Mouse (Mus musculus) heart, embryonic 12.5 days (tissue): Measurements from ENCODE around the gene B230219D22Rik. TPM values are rescaled to one million over a fixed set of nuclear protein-coding genes. Genes with fewer than 3 reads are reported as not detected.
A peak's percentile ranks its signal among the peaks of the same experiment; 100 is the strongest.

Experiments
- ATAC-seq: fragments of 200-750 bp; cut with Nextera tagmentation; 2 replicates; pipeline ENCODE4 v1.8.0; 2017; ENCODE audit warnings: moderate TSS enrichment, moderate library complexity; ENCODE audit not compliant: insufficient number of reproducible peaks, low FRiP score
- H3K27ac ChIP-seq: fragments of 300-500 bp; sonication (generic); 2 replicates; pipeline ENCODE4 v1.5.1; 2016; ENCODE audit warnings: mild to moderate bottlenecking, moderate library complexity; ENCODE audit not compliant: poor library complexity, severe bottlenecking
- H3K27me3 ChIP-seq: fragments of 300-500 bp; sonication (generic); replicated peaks from 2 replicates; pipeline ENCODE4 v1.6.1; 2016; ENCODE audit warnings: mild to moderate bottlenecking, moderate library complexity
- H3K36me3 ChIP-seq: fragments of 300-500 bp; sonication (generic); 2 replicates; pipeline ENCODE4 v1.6.1; 2016; ENCODE audit warnings: mild to moderate bottlenecking, moderate library complexity
- H3K4me1 ChIP-seq: fragments of 300-500 bp; sonication (generic); replicated peaks from 2 replicates; pipeline ENCODE4 v1.6.1; 2016; ENCODE audit warnings: mild to moderate bottlenecking
- H3K4me2 ChIP-seq: fragments of 300-500 bp; sonication (generic); 2 replicates; pipeline ENCODE4 v1.6.1; 2016; ENCODE audit warnings: mild to moderate bottlenecking, moderate library complexity
- H3K4me3 ChIP-seq: fragments of 300-500 bp; sonication (generic); 2 replicates; pipeline ENCODE4 v1.5.1; 2016; ENCODE audit warnings: mild to moderate bottlenecking
- H3K9ac ChIP-seq: fragments of 300-500 bp; sonication (generic); 2 replicates; pipeline ENCODE4 v1.6.1; 2016; ENCODE audit warnings: mild to moderate bottlenecking, moderate library complexity
- H3K9me3 ChIP-seq: fragments of 300-500 bp; sonication (generic); replicated peaks from 2 replicates; pipeline ENCODE4 v1.6.1; 2016; ENCODE audit warnings: mild to moderate bottlenecking, moderate library complexity
- WGBS: fragments of 180-500 bp; shearing (Covaris S2); methylation state at CpG from one replicate; pipeline ENCODE4 v1.1.7; 2016; 5-methylcytosine and 5-hydroxymethylcytosine counted together
- polyA plus RNA-seq: library from polyadenylated mRNA; unstranded; fragments of >200 nt; fragmentation: Nextera tagmentation; extraction: Ambion mirVana; gene quantifications from 2 replicates; pipeline ENCODE4 v1.2.1, GENCODE M21; 2016

B230219D22Rik gene
- polyA plus RNA-seq, 1 experiment from 2014 or later = 76.3 TPM

DNA sequence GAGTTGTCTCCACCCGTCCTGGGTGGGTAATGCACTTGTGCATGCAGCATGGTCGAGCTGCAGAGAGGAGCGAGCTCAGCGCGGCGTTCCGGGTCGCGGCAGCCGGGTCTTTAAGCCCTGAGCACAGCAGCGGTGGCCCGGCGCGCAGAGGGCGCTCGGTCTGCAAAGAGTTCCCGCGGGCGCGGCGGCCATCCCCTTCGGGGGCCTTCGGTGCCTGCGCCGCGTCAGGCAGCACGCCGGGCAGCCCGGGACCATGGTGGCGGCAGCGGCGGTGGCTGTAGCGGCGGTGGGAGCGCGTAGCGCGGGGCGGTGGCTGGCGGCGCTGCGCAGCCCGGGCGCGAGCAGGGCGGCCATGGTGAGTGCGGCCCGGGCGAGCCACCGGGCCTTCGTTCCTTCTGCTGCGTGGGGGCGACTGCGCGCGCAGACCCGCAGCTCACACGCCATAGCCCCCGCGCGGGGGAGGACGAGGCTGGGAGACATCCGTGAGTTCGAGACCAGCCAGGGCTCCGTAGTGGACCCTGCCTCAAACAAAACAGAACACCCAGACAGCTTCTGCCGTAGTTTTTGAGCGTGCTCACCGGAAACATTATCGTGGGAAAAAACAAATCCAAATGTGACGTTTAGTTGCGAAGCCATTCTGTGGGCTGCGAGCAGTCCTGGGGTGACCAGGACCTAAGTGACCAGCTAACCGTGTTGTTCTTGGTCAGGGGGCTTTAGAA lies 34.4 kb downstream of the B230219D22Rik start, which contains the start of gene Pcbd2:
TSS of gene Pcbd2 (plus strand) at position 249 of the 719 bp plus-strand sequence.
- under 1% methylated on average over 72 of the region's 73 CpGs for WGBS
- ATAC-seq = peak; percentile 91
- peak within 1 kb of the TSS; percentile 61 for H3K4me3 ChIP-seq
- H3K27ac ChIP-seq = peak within 1 kb of the TSS; percentile 91
- peak within 1 kb of the TSS; percentile 78 for H3K9ac ChIP-seq
- H3K4me1 ChIP-seq = no peaks in the 10 kb centered on the region
- peaks cover 21% of the 10 kb centered on the region for H3K36me3 ChIP-seq
- no peaks in the 10 kb centered on the region for H3K27me3 ChIP-seq
- H3K9me3 ChIP-seq = no peaks in the 10 kb centered on the region
- peak within 1 kb of the TSS; percentile 64 for H3K4me2 ChIP-seq

DNA sequence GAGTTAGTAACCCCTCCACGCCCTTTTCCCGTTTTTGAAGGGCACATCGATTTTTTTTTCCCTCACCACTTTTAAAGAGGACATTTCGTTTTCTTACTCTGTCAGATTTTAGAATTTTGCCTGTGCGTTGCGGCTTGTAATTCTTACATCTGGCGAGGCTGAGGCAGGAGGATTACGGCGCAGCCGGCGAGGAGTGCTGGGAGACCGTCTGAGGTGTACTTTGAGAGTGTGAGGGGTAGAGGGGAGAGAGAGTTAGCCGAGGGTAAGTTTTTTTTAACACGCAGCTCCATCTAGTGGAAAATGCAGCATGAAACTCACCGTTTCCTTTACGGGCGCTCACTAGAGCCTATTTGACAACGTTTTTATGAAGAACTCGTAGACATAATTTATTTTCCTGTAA lies 34.9 kb downstream of the B230219D22Rik start:
- H3K27ac ChIP-seq = peak overlapping the region; percentile 91
- no peaks in the 10 kb centered on the region for H3K4me1 ChIP-seq
- peak overlapping the region; percentile 61 for H3K4me3 ChIP-seq
- no peaks in the 10 kb centered on the region for H3K27me3 ChIP-seq
- 3% methylated on average over 19 of the region's 19 CpGs for WGBS
- H3K36me3 ChIP-seq = peaks cover 21% of the 10 kb centered on the region
- no peaks in the 10 kb centered on the region for H3K9me3 ChIP-seq
- ATAC-seq = peak; percentile 83
- peak overlapping the region; percentile 78 for H3K9ac ChIP-seq
- peak overlapping the region; percentile 64 for H3K4me2 ChIP-seq

DNA sequence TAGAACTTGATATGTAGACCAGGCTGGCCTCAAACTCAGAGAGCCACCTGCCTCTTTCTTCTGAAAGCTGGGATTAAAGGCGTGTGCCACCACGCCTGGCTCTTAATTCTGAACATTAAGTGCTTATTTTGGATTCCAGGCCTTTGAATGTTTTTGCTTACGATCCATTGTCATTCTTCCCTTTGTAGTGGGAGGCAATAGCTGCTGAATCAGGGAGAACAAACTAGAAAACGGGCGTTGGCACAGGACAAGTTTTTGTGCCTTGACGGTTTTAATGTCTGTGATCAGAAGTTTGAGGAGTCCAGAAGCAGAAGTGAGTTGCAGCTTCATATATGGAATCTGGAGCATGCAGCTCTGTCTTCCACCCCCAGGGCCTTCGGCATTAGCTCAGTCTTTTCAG lies 37.8 kb downstream of the B230219D22Rik start:
- H3K4me3 ChIP-seq = no peak overlapping the region
- no peak overlapping the region for H3K4me2 ChIP-seq
- H3K27ac ChIP-seq = no peak overlapping the region
- H3K27me3 ChIP-seq = no peaks in the 10 kb centered on the region
- 89% methylated on average over 7 of the region's 7 CpGs for WGBS
- H3K9ac ChIP-seq = no peak overlapping the region
- peaks cover 6% of the 10 kb centered on the region for H3K36me3 ChIP-seq
- ATAC-seq = no peak
- no peaks in the 10 kb centered on the region for H3K9me3 ChIP-seq
- H3K4me1 ChIP-seq = no peaks in the 10 kb centered on the region

DNA sequence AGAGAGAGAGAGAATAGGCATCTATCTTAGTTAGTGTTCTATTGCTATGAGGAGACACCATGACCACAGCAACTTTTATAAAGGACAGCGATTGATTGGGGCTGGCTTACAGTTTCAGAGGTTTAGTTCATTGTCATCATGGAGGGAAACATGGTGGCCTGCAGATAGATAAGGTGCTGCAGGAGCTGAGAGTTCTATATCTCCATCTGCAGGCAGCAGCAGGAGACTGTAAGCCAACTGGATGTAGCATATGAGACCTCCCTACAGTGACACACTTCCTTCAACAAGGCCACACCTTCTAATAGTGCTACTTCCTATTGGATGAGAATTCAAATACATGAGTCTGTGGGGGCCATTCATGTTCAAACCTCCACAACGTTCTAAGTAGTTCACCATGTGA lies 39.2 kb downstream of the B230219D22Rik start:
- Histone ChIP-seq H3K27ac (no peak overlapping the region), H3K9ac (no peak overlapping the region), H3K4me1 (no peaks in the 10 kb centered on the region), H3K9me3 (no peaks in the 10 kb centered on the region), H3K4me2 (no peak overlapping the region), H3K36me3 (peaks cover 2% of the 10 kb centered on the region; the same call in 1 of the 2 replicates), H3K4me3 (no peak overlapping the region), H3K27me3 (no peaks in the 10 kb centered on the region)
- no peak for ATAC-seq
- 71% methylated on average over 2 of the region's 2 CpGs for WGBS

DNA sequence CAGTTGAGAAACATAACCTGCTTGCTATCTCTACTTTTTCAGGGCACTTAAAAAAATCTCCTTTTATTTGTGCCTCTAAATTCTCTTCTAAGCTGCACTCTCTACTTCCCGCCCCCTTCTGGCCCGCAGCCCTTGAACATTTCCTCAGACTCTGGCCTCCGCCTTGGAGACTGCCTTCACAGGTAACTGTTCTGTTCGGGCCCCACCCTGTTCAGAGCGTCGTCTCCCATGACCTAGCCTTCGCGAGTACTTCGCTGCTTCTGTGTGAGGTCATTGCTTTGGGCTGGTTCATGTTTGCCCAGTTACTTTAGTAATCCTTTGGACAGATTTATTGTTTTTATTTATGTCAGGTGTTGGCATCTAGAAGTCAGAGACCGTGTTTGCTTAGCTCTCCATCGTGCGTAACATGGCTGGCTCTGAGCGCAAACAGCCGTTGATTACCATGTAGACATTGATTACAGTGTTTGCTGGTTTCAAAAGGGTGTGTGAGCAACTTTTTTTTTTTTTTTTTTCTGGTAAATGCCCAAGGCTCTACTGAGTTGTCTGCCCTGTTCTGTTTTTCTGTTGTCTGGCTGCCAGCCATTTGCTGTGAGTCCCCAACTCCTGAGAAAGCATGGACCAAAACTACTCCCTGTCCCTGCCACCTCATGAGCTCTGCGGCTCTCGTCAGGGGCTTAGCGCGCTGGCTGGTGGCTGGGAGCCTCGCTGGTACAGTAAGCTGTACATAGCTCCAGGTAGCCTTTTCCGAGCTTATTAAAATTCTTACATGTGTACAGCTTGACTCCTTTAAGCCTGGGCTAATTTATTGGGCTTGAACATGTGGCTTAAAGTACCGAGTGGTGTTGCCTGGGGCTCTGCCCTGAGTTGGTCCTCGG lies 40.9 kb downstream of the B230219D22Rik start:
- WGBS = 85% methylated on average over 22 of the region's 22 CpGs
- H3K36me3 ChIP-seq = peaks cover 2% of the 10 kb centered on the region; the same call in 1 of the 2 replicates
- no peak overlapping the region for H3K4me3 ChIP-seq
- H3K27ac ChIP-seq = no peak overlapping the region
- no peak overlapping the region for H3K4me2 ChIP-seq
- no peak for ATAC-seq
- H3K9ac ChIP-seq = no peak overlapping the region
- no peaks in the 10 kb centered on the region for H3K9me3 ChIP-seq
- no peaks in the 10 kb centered on the region for H3K27me3 ChIP-seq
- H3K4me1 ChIP-seq = no peaks in the 10 kb centered on the region

DNA sequence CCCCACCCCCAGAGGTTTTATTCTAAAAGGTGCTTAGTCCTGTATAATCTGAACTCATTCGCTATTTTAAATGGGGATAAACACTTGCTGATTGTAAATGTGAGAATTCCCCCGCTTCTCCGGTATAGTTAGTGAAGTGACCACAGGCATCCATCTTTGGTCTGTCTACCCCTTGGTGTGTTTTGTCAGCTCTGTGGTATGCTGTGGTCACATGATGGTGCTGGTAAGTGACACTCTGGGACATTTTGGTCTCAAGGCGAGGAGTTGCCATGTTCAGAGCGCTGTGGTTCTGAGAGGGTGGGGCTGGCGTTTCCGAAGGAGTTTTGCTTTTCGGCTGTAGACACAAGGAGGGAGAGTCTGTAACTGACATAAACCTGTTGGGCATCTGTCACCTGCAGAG lies 45.0 kb downstream of the B230219D22Rik start:
- H3K4me2 ChIP-seq = no peak overlapping the region
- no peaks in the 10 kb centered on the region for H3K9me3 ChIP-seq
- H3K36me3 ChIP-seq = peaks cover 2% of the 10 kb centered on the region; the same call in 1 of the 2 replicates
- no peak overlapping the region for H3K9ac ChIP-seq
- ATAC-seq = no peak
- H3K27me3 ChIP-seq = no peaks in the 10 kb centered on the region
- H3K4me1 ChIP-seq = no peaks in the 10 kb centered on the region
- H3K4me3 ChIP-seq = no peak overlapping the region
- WGBS = 87% methylated on average over 8 of the region's 8 CpGs
- H3K27ac ChIP-seq = no peak overlapping the region

DNA sequence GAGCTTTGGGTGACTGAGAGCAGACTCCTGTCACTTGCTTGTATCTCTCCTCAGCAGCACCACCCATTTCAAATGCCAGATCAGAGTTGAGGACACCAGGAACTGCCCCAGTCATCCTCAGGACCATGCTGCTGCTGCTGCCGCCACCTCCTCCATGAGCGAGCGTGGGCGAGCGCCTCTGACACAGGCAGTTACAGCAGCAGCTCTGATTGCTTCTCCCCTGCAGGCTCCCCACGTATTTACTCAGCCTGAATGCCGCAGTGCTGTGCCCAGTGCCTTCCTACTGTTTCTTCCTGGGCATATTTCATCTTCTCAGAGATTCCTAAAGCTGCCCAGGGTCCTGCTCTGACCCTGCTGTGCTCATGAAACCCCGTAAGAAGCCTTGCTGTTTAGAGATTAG lies 49.4 kb downstream of the B230219D22Rik start:
- H3K27ac ChIP-seq = no peak overlapping the region
- no peaks in the 10 kb centered on the region for H3K36me3 ChIP-seq
- no peaks in the 10 kb centered on the region for H3K27me3 ChIP-seq
- 73% methylated on average over 8 of the region's 8 CpGs for WGBS
- H3K4me3 ChIP-seq = no peak overlapping the region
- no peaks in the 10 kb centered on the region for H3K4me1 ChIP-seq
- H3K9ac ChIP-seq = no peak overlapping the region
- H3K4me2 ChIP-seq = no peak overlapping the region
- no peak for ATAC-seq
- no peaks in the 10 kb centered on the region for H3K9me3 ChIP-seq

Other genes starting within 250 kb of the B230219D22Rik start
- gene Grk6, start 248.1 kb upstream of the B230219D22Rik start, polyA plus RNA-seq = 27.6 and 29.1 TPM in 2 replicates
- 0.41 TPM in 1 of 2 replicates, not detected in the other for gene Prr7, start 228.9 kb upstream of the B230219D22Rik start, polyA plus RNA-seq
- gene Dbn1, start 205.0 kb upstream of the B230219D22Rik start, polyA plus RNA-seq = 101 TPM in 2 replicates
- gene Pdlim7, start 179.4 kb upstream of the B230219D22Rik start, polyA plus RNA-seq = 427 and 428 TPM in 2 replicates
- 1.4 and 1.7 TPM in 2 replicates for gene Dok3, start 163.8 kb upstream of the B230219D22Rik start, polyA plus RNA-seq
- gene Ddx41, start 156.5 kb upstream of the B230219D22Rik start, polyA plus RNA-seq = 30.8 and 34.8 TPM in 2 replicates
- gene Fam193b, start 122.0 kb upstream of the B230219D22Rik start, polyA plus RNA-seq = 24.3 and 24.4 TPM in 2 replicates
- 133 and 141 TPM in 2 replicates for gene Tmed9, start 119.4 kb upstream of the B230219D22Rik start, polyA plus RNA-seq
- gene B4galt7, start 93.2 kb upstream of the B230219D22Rik start, polyA plus RNA-seq = 21.8 and 23.2 TPM in 2 replicates
- 34.7 and 35.8 TPM in 2 replicates for gene Caml, start 70.1 kb upstream of the B230219D22Rik start, polyA plus RNA-seq
- 25.4 and 27.0 TPM in 2 replicates for gene Ddx46, start 58.1 kb upstream of the B230219D22Rik start, polyA plus RNA-seq
- gene Txndc15, start 21.5 kb downstream of the B230219D22Rik start, polyA plus RNA-seq = 63.7 and 67.4 TPM in 2 replicates
- 60.3 and 60.8 TPM in 2 replicates for gene Pcbd2, start 34.2 kb downstream of the B230219D22Rik start, polyA plus RNA-seq
- gene Catsper3, start 91.4 kb downstream of the B230219D22Rik start, polyA plus RNA-seq = not detected in 2 replicates
- 0.54 and 0.87 TPM in 2 replicates for gene Pitx1, start 143.1 kb downstream of the B230219D22Rik start, polyA plus RNA-seq